Mouse (Mus musculus): ENCODE measurements around the gene Eif4h.

DNA sequence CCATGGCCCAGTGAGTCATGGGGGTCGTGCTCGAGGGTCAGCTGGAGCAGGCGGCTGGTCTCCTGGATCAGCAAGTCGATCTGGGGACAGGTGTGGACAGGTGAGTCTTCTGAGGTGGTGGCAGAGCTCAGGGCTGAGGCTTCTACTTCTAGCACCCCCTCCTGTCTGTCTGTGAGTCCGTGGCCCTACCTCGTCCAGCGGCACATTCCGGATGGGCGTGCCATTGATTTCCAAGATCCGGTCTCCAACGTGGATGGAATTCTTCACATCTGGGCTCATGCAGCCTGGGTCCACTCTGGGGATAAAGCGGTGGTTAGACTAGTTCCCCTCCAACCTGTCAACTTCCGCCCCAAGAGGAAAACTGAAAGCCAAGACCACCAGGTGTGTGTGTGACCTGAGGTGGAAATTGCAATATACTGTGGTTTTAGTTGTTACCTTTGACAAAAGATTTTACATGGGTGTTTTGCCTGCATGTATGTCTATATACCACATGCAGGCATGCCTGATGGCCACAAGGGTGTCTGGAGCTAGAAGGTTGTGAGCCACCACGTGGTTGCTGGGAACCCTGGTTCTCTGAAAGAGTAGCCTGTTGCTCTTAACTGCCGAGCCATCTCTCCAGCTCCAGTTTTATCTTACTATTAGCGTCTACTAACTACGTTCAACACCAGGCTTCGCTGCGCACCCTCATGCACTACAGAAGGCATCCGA, 29.9 kb upstream of the Eif4h start:
- TF ChIP-seq CTCF (conservative IDR thresholded peaks at IDR 0.05; ENCODE audit: low read length), result no peak; the same call in 1 of the 2 replicates
- TF ChIP-seq POU5F1 (IDR thresholded peaks at IDR 0.05; ENCODE audit: borderline replicate concordance, low read length), result no peak

Data from E14TG2a.4 (cell line).